Mouse (Mus musculus): Measurements from ENCODE around the gene Nup210l. TPM values are rescaled to one million over a fixed set of nuclear protein-coding genes. Genes with fewer than 3 reads are reported as not detected.
A peak's percentile ranks its signal among the peaks of the same experiment; 100 is the strongest.

The Nup210l gene
- polyA plus RNA-seq, 1 experiment from 2014 or later, result 0.35 TPM

DNA sequence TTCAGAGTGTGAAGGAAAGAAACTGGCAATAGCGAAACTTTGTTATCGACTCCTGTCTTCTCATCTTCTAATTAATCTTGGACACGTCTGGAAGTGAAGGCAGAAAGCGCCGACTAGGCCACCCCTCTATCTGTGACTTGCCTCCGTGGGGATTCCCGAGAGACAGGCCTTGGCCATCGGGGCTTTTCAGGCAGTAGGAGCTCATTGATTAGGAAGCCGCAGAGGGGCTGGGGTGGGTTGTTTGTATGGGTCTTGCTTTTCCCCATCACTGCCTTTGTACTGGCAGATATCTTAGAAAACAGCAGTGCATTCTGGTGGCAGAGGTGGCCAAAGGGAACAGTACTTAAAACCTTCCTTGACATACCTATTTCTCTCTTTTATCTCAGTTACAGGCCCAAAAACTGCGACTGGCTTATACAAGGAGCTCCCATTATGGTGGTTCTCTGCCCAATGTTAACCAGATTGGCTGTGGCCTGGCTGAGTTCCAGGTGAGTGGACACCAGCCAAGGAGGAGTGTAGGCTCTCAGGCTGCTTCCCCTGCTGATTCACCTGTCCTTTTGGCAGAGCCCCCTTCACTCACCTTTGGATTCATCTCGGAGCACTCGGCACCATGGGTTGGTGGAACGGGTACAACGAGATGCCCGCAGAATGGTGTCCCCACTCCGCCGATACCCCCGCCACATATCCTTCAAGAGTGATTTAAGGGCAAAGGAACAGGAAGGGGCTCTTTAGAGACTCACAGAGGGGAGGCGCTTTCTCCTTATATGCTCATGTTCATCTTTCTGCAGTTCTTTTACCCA is 153.0 kb downstream of the Nup210l start:
- 90% methylated on average over 19 of the region's 19 CpGs for WGBS
- H3K4me1 ChIP-seq (ENCODE audit: control insufficient read depth, insufficient read depth, low read length), result peaks cover 7% of the 10 kb centered on the region
- peaks cover 40% of the 10 kb centered on the region for H3K36me3 ChIP-seq (ENCODE audit: control insufficient read depth, insufficient read depth, low read length)
- H3K9ac ChIP-seq (replicated peaks; ENCODE audit: low read depth, low read length), result no peak overlapping the region
- H3K27me3 ChIP-seq (ENCODE audit: control insufficient read depth, insufficient read depth, low read length), result no peaks in the 10 kb centered on the region
- H3K27ac ChIP-seq (ENCODE audit: low read depth, low read length), result no peak overlapping the region
- no peak overlapping the region for H3K4me2 ChIP-seq (ENCODE audit: low read depth, low read length)
- ATAC-seq (ENCODE audit: low read depth), result no peak
- no peaks in the 10 kb centered on the region for H3K9me3 ChIP-seq (ENCODE audit: control insufficient read depth, low read length)
- H3K4me3 ChIP-seq (ENCODE audit: low read depth, low read length), result no peak overlapping the region

DNA sequence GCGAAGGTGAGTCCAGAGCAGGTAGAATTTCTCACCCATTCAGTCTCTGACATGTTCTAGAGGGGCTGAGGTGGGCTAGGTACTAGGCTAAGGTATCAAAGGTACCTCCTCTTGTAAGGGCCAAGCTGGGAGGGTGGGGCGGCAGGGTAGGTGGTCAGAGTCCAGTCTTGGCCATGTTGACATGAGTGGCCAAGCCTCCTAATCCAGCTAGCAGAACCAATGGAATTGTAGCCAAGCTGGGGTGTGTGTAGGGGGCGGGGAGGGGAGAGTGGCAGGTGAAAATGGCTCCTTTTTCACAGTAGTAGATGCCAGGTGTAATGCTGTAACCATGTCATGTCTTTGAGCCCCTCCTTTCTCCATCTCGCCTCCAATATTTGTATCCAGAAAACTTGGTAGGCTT is 154.6 kb downstream of the Nup210l start:
- Histone ChIP-seq H3K4me3 (ENCODE audit: low read depth, low read length) (no peak overlapping the region), H3K9ac (replicated peaks; ENCODE audit: low read depth, low read length) (no peak overlapping the region), H3K27me3 (ENCODE audit: control insufficient read depth, insufficient read depth, low read length) (no peaks in the 10 kb centered on the region), H3K27ac (ENCODE audit: low read depth, low read length) (no peak overlapping the region), H3K4me1 (ENCODE audit: control insufficient read depth, insufficient read depth, low read length) (peaks cover 7% of the 10 kb centered on the region), H3K4me2 (ENCODE audit: low read depth, low read length) (no peak overlapping the region), H3K9me3 (ENCODE audit: control insufficient read depth, low read length) (no peaks in the 10 kb centered on the region), H3K36me3 (ENCODE audit: control insufficient read depth, insufficient read depth, low read length) (peaks cover 50% of the 10 kb centered on the region)
- WGBS, result 96% methylated on average over 4 of the region's 4 CpGs
- no peak for ATAC-seq (ENCODE audit: low read depth)

MicroRNAs encoded within 50 kb of the gene (microRNA counts, 519-probe panel; counts per million panel counts)
- 4,499 counts per million, percentile 56 among the panel's probes with 10 or more counts for microRNA mmu-miR-190b

Small RNAs within 50 kb of the gene (microRNA-seq; reads per million reads assigned to microRNA genes)
- gene Mir190b, result 14.5 reads per million, percentile 21 among the genes with 10 or more reads in this experiment

Other genes starting within 250 kb of the Nup210l start
- 0.36 and 0.50 TPM in 2 replicates for gene Il6ra, start 190.9 kb upstream of the Nup210l start, polyA plus RNA-seq (2014; fragmentation: Nextera tagmentation; extraction: Ambion mirVana)
- gene Atp8b2, start 140.6 kb upstream of the Nup210l start, polyA plus RNA-seq (2014; fragmentation: Nextera tagmentation; extraction: Ambion mirVana), result 14.8 and 18.0 TPM in 2 replicates
- gene Hax1, start 105.4 kb upstream of the Nup210l start, polyA plus RNA-seq (2014; fragmentation: Nextera tagmentation; extraction: Ambion mirVana), result 97.2 and 110 TPM in 2 replicates
- gene 4933434E20Rik, start 52.5 kb upstream of the Nup210l start, polyA plus RNA-seq (2014; fragmentation: Nextera tagmentation; extraction: Ambion mirVana), result 219 and 232 TPM in 2 replicates
- 163 and 171 TPM in 2 replicates for gene Ubap2l, start 51.5 kb upstream of the Nup210l start, polyA plus RNA-seq (2014; fragmentation: Nextera tagmentation; extraction: Ambion mirVana)
- 281 and 342 TPM in 2 replicates for gene Tpm3, start 31.5 kb upstream of the Nup210l start, polyA plus RNA-seq (2014; fragmentation: Nextera tagmentation; extraction: Ambion mirVana)
- gene Rps27, start 109.5 kb downstream of the Nup210l start, polyA plus RNA-seq (2014; fragmentation: Nextera tagmentation; extraction: Ambion mirVana), result 896 and 936 TPM in 2 replicates
- 8.0 and 12.4 TPM in 2 replicates for gene Rab13, start 109.6 kb downstream of the Nup210l start, polyA plus RNA-seq (2014; fragmentation: Nextera tagmentation; extraction: Ambion mirVana)
- gene Jtb, start 127.5 kb downstream of the Nup210l start, polyA plus RNA-seq (2014; fragmentation: Nextera tagmentation; extraction: Ambion mirVana), result 98.9 and 102 TPM in 2 replicates
- gene Creb3l4, start 139.4 kb downstream of the Nup210l start, polyA plus RNA-seq (2014; fragmentation: Nextera tagmentation; extraction: Ambion mirVana), result 1.3 and 2.4 TPM in 2 replicates
- 41.2 and 46.0 TPM in 2 replicates for gene Slc39a1, start 144.0 kb downstream of the Nup210l start, polyA plus RNA-seq (2014; fragmentation: Nextera tagmentation; extraction: Ambion mirVana)
- 11.6 and 12.6 TPM in 2 replicates for gene Crtc2, start 150.0 kb downstream of the Nup210l start, polyA plus RNA-seq (2014; fragmentation: Nextera tagmentation; extraction: Ambion mirVana)
- 7.3 and 8.5 TPM in 2 replicates for gene Dennd4b, start 161.1 kb downstream of the Nup210l start, polyA plus RNA-seq (2014; fragmentation: Nextera tagmentation; extraction: Ambion mirVana)
- gene Gatad2b, start 189.0 kb downstream of the Nup210l start, polyA plus RNA-seq (2014; fragmentation: Nextera tagmentation; extraction: Ambion mirVana), result 14.3 and 21.6 TPM in 2 replicates